Mouse (Mus musculus): ENCODE measurements around the gene Aplp1. TPM values are rescaled to one million over a fixed set of nuclear protein-coding genes. Genes with fewer than 3 reads are reported as not detected.
"Not testable (repeated sequence)": the region's sequence is repeated elsewhere in the genome, so short reads cannot be mapped to it uniquely, and the experiment has no call there.

Gene Aplp1
- 8.4 and 13.4 TPM in 2 replicates for polyA plus RNA-seq (2016; fragmentation: Nextera tagmentation; extraction: Ambion mirVana)

DNA sequence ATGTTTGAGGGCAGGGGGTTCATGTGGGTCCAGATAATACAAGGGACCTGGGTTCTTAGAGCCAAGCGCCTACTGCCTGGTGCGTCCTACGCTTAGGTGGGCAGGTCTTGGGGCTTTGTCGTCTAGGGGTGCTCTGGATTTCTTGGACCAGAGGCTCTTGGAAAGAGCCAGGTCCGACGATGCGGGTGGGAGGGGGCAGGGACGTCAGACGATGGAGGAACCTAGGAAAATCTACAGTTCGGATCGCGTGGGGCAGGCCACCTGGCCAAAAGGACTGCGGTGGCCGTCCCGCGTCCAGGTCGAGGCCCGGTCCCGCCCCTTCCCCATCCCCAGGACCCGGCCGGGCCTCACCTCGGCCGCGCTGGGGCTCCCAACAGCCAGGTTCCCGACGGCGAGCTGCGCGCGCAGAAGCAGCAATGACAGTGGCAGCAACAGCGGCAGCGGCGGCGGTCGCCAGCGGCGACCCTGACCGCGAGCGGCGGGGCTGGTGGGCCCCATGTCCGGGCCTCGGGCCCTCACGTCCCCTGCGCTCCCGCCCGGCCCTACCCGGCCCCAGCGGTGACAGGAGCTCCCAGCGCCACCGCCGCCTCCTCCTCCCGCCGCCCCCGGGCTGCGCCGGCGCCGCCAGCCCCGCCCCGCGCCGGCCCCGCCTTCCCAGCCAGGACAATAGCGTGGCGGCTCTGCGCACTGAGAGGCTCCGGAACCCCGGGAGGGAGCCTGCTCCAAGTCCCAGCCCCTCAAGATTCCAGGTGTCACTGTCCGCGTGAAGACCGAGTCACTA is at the start of gene Aplp1:
Aplp1 (minus strand) TSS at position 565 of the 781 bp plus-strand sequence.
- peaks cover 20% of the 10 kb centered on the region for H3K4me1 ChIP-seq
- H3K36me3 ChIP-seq, result no peaks in the 10 kb centered on the region
- H3K9me3 ChIP-seq (replicated peaks), result no peaks in the 10 kb centered on the region
- peak within 1 kb of the TSS; percentile 77 for H3K4me3 ChIP-seq
- peak within 1 kb of the TSS; percentile 77 for H3K27ac ChIP-seq
- H3K27me3 ChIP-seq (ENCODE audit: low read depth, poor library complexity, severe bottlenecking), result peaks cover 93% of the 10 kb centered on the region
- WGBS, result under 1% methylated on average over 72 of the region's 72 CpGs
- DNase-seq (ENCODE audit: low spot score), result peak; percentile 74

DNA sequence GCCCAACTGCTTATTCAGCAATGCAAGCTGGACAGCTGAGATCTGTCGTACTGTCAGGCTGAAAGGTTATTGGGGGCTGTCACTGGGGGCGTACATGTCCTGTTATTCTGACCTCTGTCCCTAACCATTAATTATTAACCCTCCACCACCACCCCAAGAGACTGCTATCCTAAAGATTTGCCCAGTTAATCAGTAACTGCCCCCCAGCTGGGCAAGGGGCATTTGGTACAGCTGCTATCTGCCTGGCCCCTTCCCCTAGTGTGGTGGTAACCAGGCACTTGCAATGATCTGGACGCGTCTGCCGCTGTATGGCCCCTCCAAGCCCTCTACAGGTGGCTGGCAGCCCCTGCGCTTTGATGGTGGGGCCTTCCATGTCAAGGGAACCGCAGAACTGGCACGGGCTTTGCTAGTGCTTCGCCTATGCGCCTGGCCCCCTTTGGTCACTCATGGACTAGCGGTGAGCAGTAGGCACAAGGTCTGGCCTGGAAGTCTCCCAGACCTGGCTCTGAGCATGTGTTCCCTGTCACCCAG is 48.1 kb upstream of the Aplp1 start, which contains the start of gene Prodh2:
Prodh2 (plus strand) TSS at position 222 of the 531 bp plus-strand sequence.
- H3K9me3 ChIP-seq (replicated peaks), result no peaks in the 10 kb centered on the region

DNA sequence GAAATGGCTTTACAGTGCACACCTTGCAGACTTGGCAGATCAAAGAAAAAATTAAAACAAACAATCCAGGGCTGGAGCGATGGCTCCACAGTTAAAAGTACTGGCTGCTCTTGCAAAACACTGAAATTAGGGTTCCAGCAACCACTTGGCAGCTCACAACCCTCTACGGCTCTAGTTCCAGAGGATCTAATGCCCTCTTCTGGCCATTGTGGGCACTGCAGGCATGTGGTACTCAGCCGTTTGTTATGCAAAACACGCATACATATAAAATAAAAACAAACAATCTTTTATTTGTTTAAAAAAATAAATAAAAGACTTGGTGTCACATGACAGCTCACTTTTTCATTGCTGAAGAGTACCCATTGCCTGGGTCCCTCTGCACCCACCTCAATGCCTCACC is 47.4 kb upstream of the Aplp1 start:
- Histone ChIP-seq H3K9me3 (replicated peaks) (no peaks in the 10 kb centered on the region), H3K4me3 (no peak overlapping the region), H3K36me3 (no peaks in the 10 kb centered on the region), H3K27ac (no peak overlapping the region), H3K27me3 (ENCODE audit: low read depth, poor library complexity, severe bottlenecking) (peaks cover 14% of the 10 kb centered on the region; the same call in 1 of the 2 replicates), H3K4me1 (no peaks in the 10 kb centered on the region)
- WGBS, result 21% methylated on average over 4 of the region's 4 CpGs
- DNase-seq (ENCODE audit: low spot score), result peak; percentile 80

More for the DNA sequence above, 48.1 kb upstream of the Aplp1 start, which contains the start of gene Prodh2:
- 63% methylated on average over 11 of the region's 11 CpGs for WGBS
- DNase-seq (ENCODE audit: low spot score), result peak; percentile 24
- Histone ChIP-seq H3K27ac (no peak within 1 kb of the TSS), H3K4me1 (no peaks in the 10 kb centered on the region), H3K27me3 (ENCODE audit: low read depth, poor library complexity, severe bottlenecking) (peaks cover 14% of the 10 kb centered on the region; the same call in 1 of the 2 replicates), H3K36me3 (no peaks in the 10 kb centered on the region), H3K4me3 (no peak within 1 kb of the TSS)

DNA sequence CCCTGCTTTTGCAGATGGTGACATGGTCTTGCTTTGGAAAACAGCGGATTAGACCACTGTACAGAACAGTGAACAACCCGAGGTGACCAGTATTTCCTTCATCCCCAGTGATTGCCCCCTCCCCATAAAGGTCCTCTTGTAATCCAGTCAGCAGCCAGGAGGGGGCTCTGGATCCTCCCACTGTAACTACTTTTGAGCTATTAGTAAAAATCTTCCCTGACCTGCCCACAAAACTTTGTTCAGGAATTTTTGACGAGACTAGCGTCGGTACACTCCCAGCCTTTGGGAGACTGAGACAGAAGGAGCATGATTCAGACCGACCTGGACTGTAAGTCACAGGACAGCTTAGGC is 45.6 kb upstream of the Aplp1 start:
- no peak overlapping the region for H3K27ac ChIP-seq
- peaks cover 14% of the 10 kb centered on the region; the same call in 1 of the 2 replicates for H3K27me3 ChIP-seq (ENCODE audit: low read depth, poor library complexity, severe bottlenecking)
- H3K4me3 ChIP-seq, result no peak overlapping the region
- no peaks in the 10 kb centered on the region for H3K36me3 ChIP-seq
- H3K9me3 ChIP-seq (replicated peaks), result no peaks in the 10 kb centered on the region
- 19% methylated on average over 6 of the region's 6 CpGs for WGBS
- DNase-seq (ENCODE audit: low spot score), result no peak
- H3K4me1 ChIP-seq, result no peaks in the 10 kb centered on the region

- WGBS, result 35% methylated on average over 16 of the region's 16 CpGs
- Histone ChIP-seq H3K4me1 (no peaks in the 10 kb centered on the region), H3K4me3 (no peak overlapping the region), H3K27ac (no peak overlapping the region), H3K36me3 (no peaks in the 10 kb centered on the region), H3K9me3 (replicated peaks) (no peaks in the 10 kb centered on the region), H3K27me3 (ENCODE audit: low read depth, poor library complexity, severe bottlenecking) (peaks cover 14% of the 10 kb centered on the region; the same call in 1 of the 2 replicates)
- peak; percentile 48 for DNase-seq (ENCODE audit: low spot score)
These were observed 45.1 kb upstream of the Aplp1 start for GRCm38 (mm10) chr7:30490251-30490956.

- Histone ChIP-seq H3K9me3 (replicated peaks) (no peaks in the 10 kb centered on the region), H3K27ac (no peak overlapping the region), H3K4me3 (no peak overlapping the region), H3K27me3 (ENCODE audit: low read depth, poor library complexity, severe bottlenecking) (peaks cover 7% of the 10 kb centered on the region; the same call in 1 of the 2 replicates), H3K4me1 (no peaks in the 10 kb centered on the region), H3K36me3 (no peaks in the 10 kb centered on the region)
- 19% methylated on average over 8 of the region's 8 CpGs for WGBS
- peak; percentile 80 for DNase-seq (ENCODE audit: low spot score)
These were observed 38.9 kb upstream of the Aplp1 start for GRCm38 (mm10) chr7:30484250-30484649.

- no peak for DNase-seq (ENCODE audit: low spot score)
- Histone ChIP-seq H3K4me1 (peaks cover 10% of the 10 kb centered on the region; the same call in 1 of the 2 replicates), H3K9me3 (replicated peaks) (no peaks in the 10 kb centered on the region), H3K4me3 (peak overlapping the region; percentile 36), H3K27me3 (ENCODE audit: low read depth, poor library complexity, severe bottlenecking) (peaks cover 14% of the 10 kb centered on the region; the same call in 1 of the 2 replicates), H3K27ac (no peak overlapping the region), H3K36me3 (no peaks in the 10 kb centered on the region)
- 9% methylated on average over 31 of the region's 32 CpGs for WGBS
These were observed 32.4 kb upstream of the Aplp1 start for GRCm38 (mm10) chr7:30477415-30478381.

- 92% methylated on average over 7 of the region's 7 CpGs for WGBS
- H3K36me3 ChIP-seq; H3K4me3 ChIP-seq; H3K9me3 ChIP-seq (replicated peaks); DNase-seq (ENCODE audit: low spot score); H3K27ac ChIP-seq: not testable (repeated sequence)
- Histone ChIP-seq H3K4me1 (peaks cover 10% of the 10 kb centered on the region; the same call in 1 of the 2 replicates), H3K27me3 (ENCODE audit: low read depth, poor library complexity, severe bottlenecking) (peaks cover 14% of the 10 kb centered on the region; the same call in 1 of the 2 replicates)
These were observed 30.8 kb upstream of the Aplp1 start for GRCm38 (mm10) chr7:30476136-30476535.

- peaks cover 10% of the 10 kb centered on the region; the same call in 1 of the 2 replicates for H3K4me1 ChIP-seq
- no peak overlapping the region for H3K27ac ChIP-seq
- WGBS, result 75% methylated on average over 4 of the region's 4 CpGs
- H3K4me3 ChIP-seq, result no peak overlapping the region
- DNase-seq (ENCODE audit: low spot score), result no peak
- H3K36me3 ChIP-seq, result no peaks in the 10 kb centered on the region
- peaks cover 14% of the 10 kb centered on the region; the same call in 1 of the 2 replicates for H3K27me3 ChIP-seq (ENCODE audit: low read depth, poor library complexity, severe bottlenecking)
- H3K9me3 ChIP-seq (replicated peaks), result no peaks in the 10 kb centered on the region
These were observed 29.7 kb upstream of the Aplp1 start for GRCm38 (mm10) chr7:30474999-30475398.

DNA sequence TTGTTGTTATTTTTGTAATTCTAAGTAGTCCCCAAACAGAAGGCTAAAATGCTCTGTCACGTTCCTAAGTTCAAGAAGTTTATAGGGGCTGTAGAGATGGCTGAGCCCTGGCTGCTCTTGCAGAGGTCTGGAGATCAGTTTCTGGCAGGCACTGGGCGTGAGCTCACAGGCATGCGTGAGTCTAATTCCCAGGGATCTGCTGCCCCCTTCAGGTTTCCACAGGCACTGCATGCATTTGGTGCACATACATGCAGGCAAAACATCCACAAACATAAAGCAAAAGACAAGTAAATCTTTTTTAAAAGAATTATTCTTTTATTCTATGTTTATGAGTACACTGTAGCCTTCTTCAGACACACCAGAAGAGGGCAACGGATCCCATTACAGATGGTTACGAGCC is 27.1 kb upstream of the Aplp1 start:
- WGBS, result 44% methylated on average over 5 of the region's 5 CpGs
- Histone ChIP-seq H3K27ac (no peak overlapping the region), H3K27me3 (ENCODE audit: low read depth, poor library complexity, severe bottlenecking) (peaks cover 21% of the 10 kb centered on the region)

GRCm38 (mm10) chr7:30464816-30465300 is 19.5 kb upstream of the Aplp1 start:
- no peak for DNase-seq (ENCODE audit: low spot score)
- Histone ChIP-seq H3K9me3 (replicated peaks) (no peaks in the 10 kb centered on the region), H3K36me3 (no peaks in the 10 kb centered on the region), H3K27me3 (ENCODE audit: low read depth, poor library complexity, severe bottlenecking) (peaks cover 96% of the 10 kb centered on the region), H3K27ac (no peak overlapping the region), H3K4me3 (no peak overlapping the region), H3K4me1 (peaks cover 13% of the 10 kb centered on the region)
- WGBS, result 16% methylated on average over 6 of the region's 6 CpGs

More for the DNA sequence above, 27.1 kb upstream of the Aplp1 start:
- peaks cover 5% of the 10 kb centered on the region for H3K4me1 ChIP-seq
- no peaks in the 10 kb centered on the region for H3K36me3 ChIP-seq
- peak; percentile 50 for DNase-seq (ENCODE audit: low spot score)
- no peaks in the 10 kb centered on the region for H3K9me3 ChIP-seq (replicated peaks)
- no peak overlapping the region for H3K4me3 ChIP-seq

- DNase-seq (ENCODE audit: low spot score), result no peak
- 26% methylated on average over 4 of the region's 4 CpGs for WGBS
- H3K4me1 ChIP-seq, result peaks cover 13% of the 10 kb centered on the region
- no peak overlapping the region for H3K27ac ChIP-seq
- H3K36me3 ChIP-seq, result no peaks in the 10 kb centered on the region
- no peaks in the 10 kb centered on the region for H3K9me3 ChIP-seq (replicated peaks)
- H3K27me3 ChIP-seq (ENCODE audit: low read depth, poor library complexity, severe bottlenecking), result peaks cover 100% of the 10 kb centered on the region
- no peak overlapping the region for H3K4me3 ChIP-seq
These were observed 18.7 kb upstream of the Aplp1 start for GRCm38 (mm10) chr7:30463996-30464395.

Measured in limb, embryonic 10.5 days (tissue).